Mouse (Mus musculus) limb, embryonic 11.5 days (tissue): ENCODE measurements around the gene Maml1. TPM values are rescaled to one million over a fixed set of nuclear protein-coding genes. Genes with fewer than 3 reads are reported as not detected.

Experiments used
- ATAC-seq: fragments of 200-750 bp; cut with Nextera tagmentation; 2 replicates; pipeline ENCODE4 v1.8.0; 2017; ENCODE audit warnings: low read depth; ENCODE audit not compliant: insufficient number of reproducible peaks, low FRiP score, low TSS enrichment
- DNase-seq: peaks from one replicate; pipeline ENCODE4 v3.0.0-alpha.2; 2015; ENCODE audit warnings: low spot score
- H3K27ac ChIP-seq: fragments of 300-500 bp; sonication (generic); replicated peaks from 2 replicates; pipeline ENCODE4 v1.5.1; 2014; ENCODE audit warnings: low read depth, mild to moderate bottlenecking, low read length
- H3K27me3 ChIP-seq: fragments of 300-500 bp; sonication (generic); 2 replicates; pipeline ENCODE4 v1.6.1; 2014; ENCODE audit warnings: mild to moderate bottlenecking, low read length, mixed read lengths; ENCODE audit not compliant: control insufficient read depth, insufficient read depth
- H3K36me3 ChIP-seq: fragments of 300-500 bp; sonication (generic); 2 replicates; pipeline ENCODE4 v1.6.1; 2014; ENCODE audit warnings: mild to moderate bottlenecking, low read length, moderate library complexity, mixed read lengths; ENCODE audit not compliant: control insufficient read depth, insufficient read depth
- H3K4me1 ChIP-seq: fragments of 300-500 bp; sonication (generic); 2 replicates; pipeline ENCODE4 v1.6.1; 2014; ENCODE audit warnings: low read length, mixed read lengths; ENCODE audit not compliant: control insufficient read depth, insufficient read depth
- H3K4me2 ChIP-seq: fragments of 300-500 bp; sonication (generic); 2 replicates; pipeline ENCODE4 v1.6.1; 2014; ENCODE audit warnings: low read depth, mild to moderate bottlenecking, moderate library complexity; ENCODE audit not compliant: severe bottlenecking
- H3K4me3 ChIP-seq: fragments of 300-500 bp; sonication (generic); 2 replicates; pipeline ENCODE4 v1.5.1; 2014; ENCODE audit warnings: low read depth, low read length
- H3K9ac ChIP-seq: fragments of 300-500 bp; sonication (generic); 2 replicates; pipeline ENCODE4 v1.6.1; 2014; ENCODE audit warnings: mild to moderate bottlenecking, low read length
- H3K9me3 ChIP-seq: fragments of 300-500 bp; sonication (generic); 2 replicates; pipeline ENCODE4 v1.6.1; 2016; ENCODE audit warnings: low read length; ENCODE audit not compliant: control insufficient read depth
- WGBS: fragments of 180-500 bp; shearing (Covaris S2); extraction: QIAGEN DNeasy Blood & Tissue Kit; methylation state at CpG from one replicate; pipeline ENCODE4 v1.1.7; 2014; 5-methylcytosine and 5-hydroxymethylcytosine counted together
- polyA plus RNA-seq: library from polyadenylated mRNA; unstranded; fragments of >200 nt; fragmentation: Nextera tagmentation; extraction: Ambion mirVana; gene quantifications from 2 replicates; pipeline ENCODE4 v1.2.1, GENCODE M21; 2014

The Maml1 gene
- polyA plus RNA-seq, 1 experiment from 2014 or later, result 14.4 TPM

GRCm38 (mm10) chr11:50226406-50226805 is 65.7 kb downstream of the Maml1 start:
- H3K4me1 ChIP-seq, result peaks cover 46% of the 10 kb centered on the region
- ATAC-seq, result no peak

GRCm38 (mm10) chr11:50225611-50226378 is 66.3 kb downstream of the Maml1 start:
- peak; percentile 69 for DNase-seq
- WGBS, result 5% methylated on average over 26 of the region's 34 CpGs
- no peaks in the 10 kb centered on the region for H3K27me3 ChIP-seq
- peak overlapping the region; percentile 70 for H3K4me3 ChIP-seq
- peak overlapping the region; percentile 93 for H3K9ac ChIP-seq
- H3K4me2 ChIP-seq, result peak overlapping the region; percentile 91
- peak; percentile 4; the same call in 1 of the 2 replicates for ATAC-seq
- peaks cover 43% of the 10 kb centered on the region for H3K4me1 ChIP-seq
- no peaks in the 10 kb centered on the region for H3K36me3 ChIP-seq
- H3K27ac ChIP-seq, result peak overlapping the region; percentile 70; the same call in 1 of the 2 replicates
- H3K9me3 ChIP-seq, result no peaks in the 10 kb centered on the region

More at GRCm38 (mm10) chr11:50226406-50226805, 65.7 kb downstream of the Maml1 start:
- 0 out of 2 replicates have a peak, but pooled peaks cover under 1% of the 10 kb centered on the region for H3K36me3 ChIP-seq
- WGBS, result 36% methylated on average over 2 of the region's 2 CpGs
- H3K4me2 ChIP-seq, result peak overlapping the region; percentile 91
- H3K27me3 ChIP-seq, result no peaks in the 10 kb centered on the region
- no peaks in the 10 kb centered on the region for H3K9me3 ChIP-seq
- H3K9ac ChIP-seq, result peak overlapping the region; percentile 93
- peak overlapping the region; percentile 70 for H3K4me3 ChIP-seq
- DNase-seq, result no peak
- no peak overlapping the region for H3K27ac ChIP-seq

- under 1% methylated on average over 68 of the region's 70 CpGs for WGBS
- peaks cover 42% of the 10 kb centered on the region for H3K4me1 ChIP-seq
- peak overlapping the region; percentile 70 for H3K4me3 ChIP-seq
- H3K9ac ChIP-seq, result peak overlapping the region; percentile 93
- H3K9me3 ChIP-seq, result no peaks in the 10 kb centered on the region
- DNase-seq, result peak; percentile 84
- peak overlapping the region; percentile 70; the same call in 1 of the 2 replicates for H3K27ac ChIP-seq
- no peaks in the 10 kb centered on the region for H3K27me3 ChIP-seq
- peak; percentile 78 for ATAC-seq
- H3K4me2 ChIP-seq, result peak overlapping the region; percentile 91
- no peaks in the 10 kb centered on the region for H3K36me3 ChIP-seq
Observed at GRCm38 (mm10) chr11:50224671-50225530, 67.2 kb downstream of the Maml1 start.

- peak overlapping the region; percentile 70; the same call in 1 of the 2 replicates for H3K27ac ChIP-seq
- peaks cover 34% of the 10 kb centered on the region for H3K4me1 ChIP-seq
- WGBS, result 7% methylated on average over 17 of the region's 17 CpGs
- H3K27me3 ChIP-seq, result no peaks in the 10 kb centered on the region
- peak overlapping the region; percentile 91 for H3K4me2 ChIP-seq
- H3K9me3 ChIP-seq, result no peaks in the 10 kb centered on the region
- DNase-seq (no peak), ATAC-seq (no peak)
- no peaks in the 10 kb centered on the region for H3K36me3 ChIP-seq
- peak overlapping the region; percentile 93 for H3K9ac ChIP-seq
- H3K4me3 ChIP-seq, result peak overlapping the region; percentile 70
Observed at GRCm38 (mm10) chr11:50223783-50224662, 68.1 kb downstream of the Maml1 start.

- Histone ChIP-seq H3K4me2 (no peak overlapping the region), H3K9ac (no peak overlapping the region), H3K27ac (no peak overlapping the region), H3K36me3 (no peaks in the 10 kb centered on the region), H3K9me3 (no peaks in the 10 kb centered on the region), H3K27me3 (no peaks in the 10 kb centered on the region), H3K4me3 (no peak overlapping the region), H3K4me1 (peaks cover 26% of the 10 kb centered on the region)
- DNase-seq, result no peak
- WGBS, result 52% methylated on average over 7 of the region's 7 CpGs
- ATAC-seq, result no peak
Observed at GRCm38 (mm10) chr11:50222559-50223276, 69.4 kb downstream of the Maml1 start.

- no peak for DNase-seq
- WGBS, result 52% methylated on average over 2 of the region's 2 CpGs
- Histone ChIP-seq H3K27ac (no peak overlapping the region), H3K27me3 (no peaks in the 10 kb centered on the region), H3K9ac (no peak overlapping the region), H3K36me3 (no peaks in the 10 kb centered on the region), H3K4me3 (no peak overlapping the region), H3K4me2 (no peak overlapping the region), H3K4me1 (peaks cover 26% of the 10 kb centered on the region), H3K9me3 (no peaks in the 10 kb centered on the region)
- no peak for ATAC-seq
Observed at GRCm38 (mm10) chr11:50219833-50220232, 72.3 kb downstream of the Maml1 start.

GRCm38 (mm10) chr11:50217811-50218210 is 74.3 kb downstream of the Maml1 start:
- H3K4me1 ChIP-seq, result peaks cover 15% of the 10 kb centered on the region
- no peaks in the 10 kb centered on the region for H3K36me3 ChIP-seq
- no peak for ATAC-seq
- H3K9ac ChIP-seq, result no peak overlapping the region
- no peak for DNase-seq
- H3K27me3 ChIP-seq, result no peaks in the 10 kb centered on the region
- no peak overlapping the region for H3K4me2 ChIP-seq
- no peak overlapping the region for H3K27ac ChIP-seq
- no peak overlapping the region for H3K4me3 ChIP-seq
- 64% methylated on average over 4 of the region's 4 CpGs for WGBS
- no peaks in the 10 kb centered on the region for H3K9me3 ChIP-seq
